ENCODE assay signal across 34 mouse cellular contexts in the genomic region with DNA sequence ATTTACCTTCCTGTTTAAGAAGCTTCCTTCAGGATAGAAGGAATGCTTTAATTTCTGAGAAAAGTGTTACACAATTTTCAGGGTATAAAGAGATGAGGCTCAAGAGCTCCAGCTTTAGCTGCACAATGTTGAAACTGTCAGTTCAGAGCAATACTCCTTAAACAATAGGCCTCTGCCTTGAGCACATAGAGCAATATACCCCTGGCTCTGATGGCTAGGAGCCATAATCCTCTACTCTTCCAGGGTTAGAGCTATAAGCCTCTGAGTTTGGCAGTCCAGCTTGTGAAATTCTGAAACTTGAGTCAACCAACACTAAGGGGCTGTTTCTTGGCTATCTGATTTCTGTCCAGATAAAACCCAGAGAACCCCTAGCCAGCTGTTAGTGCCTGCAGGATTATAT.
"Had no signal": no experiment of that assay in that cellular context is flagged by ENCODE, and none has a peak within 500 bp of the region (broad histone marks: within the 10 kb centered on the region; RNA-seq: fewer than 3 reads in every experiment).

No protein-coding gene starts in this region.

- DNase-seq: heart, postnatal 10 days; heart, postnatal 14 days; heart, postnatal 36 days; heart, postnatal 4 days; kidney, adult 11 months; kidney, adult 18-20 months; kidney, adult 2 months; kidney, adult 8-10 months; kidney, adult 9 months; kidney, postnatal 10 days; kidney, postnatal 14 days; kidney, postnatal 25 days; kidney, postnatal 36 days; kidney, postnatal 4 days; layer of hippocampus, adult 9-11 months; layer of hippocampus, postnatal 36 days had no signal

- H3K4me3 ChIP-seq: heart, embryonic 12.5 days; heart, embryonic 13.5 days; heart, embryonic 15.5 days; hindbrain, embryonic 10.5 days; hindbrain, embryonic 12.5 days; hindbrain, embryonic 13.5 days; hindbrain, embryonic 15.5 days; intestine, embryonic 15.5 days; kidney, embryonic 15.5 days; layer of hippocampus, adult 2 months; left cerebral cortex, adult 2 months had no signal

- H3K4me2 ChIP-seq: heart, embryonic 12.5 days; heart, embryonic 13.5 days; heart, embryonic 15.5 days; hindbrain, embryonic 12.5 days; hindbrain, embryonic 13.5 days; hindbrain, embryonic 14.5 days; hindbrain, embryonic 15.5 days; intestine, embryonic 15.5 days; kidney, embryonic 15.5 days had no signal

- H3K9ac ChIP-seq: heart, embryonic 12.5 days; heart, embryonic 13.5 days; heart, embryonic 15.5 days; hindbrain, embryonic 12.5 days; hindbrain, embryonic 13.5 days; hindbrain, embryonic 14.5 days; hindbrain, embryonic 15.5 days; intestine, embryonic 15.5 days; kidney, embryonic 15.5 days had no signal

- H3K27me3 ChIP-seq: heart, embryonic 15.5 days; hindbrain, embryonic 12.5 days; hindbrain, embryonic 13.5 days; hindbrain, embryonic 15.5 days; intestine, embryonic 15.5 days; kidney, embryonic 15.5 days had no signal

- H3K27ac ChIP-seq: heart, embryonic 13.5 days; heart, embryonic 15.5 days; hindbrain, embryonic 10.5 days; hindbrain, embryonic 12.5 days; hindbrain, embryonic 14.5 days; hindbrain, embryonic 15.5 days; hindbrain, postnatal 0 days; intestine, embryonic 15.5 days; kidney, embryonic 15.5 days; kidney, postnatal 0 days; layer of hippocampus, adult 2 months; left cerebral cortex, adult 2 months had no signal

- H3K9me3 ChIP-seq: heart, embryonic 12.5 days; heart, embryonic 13.5 days; heart, embryonic 15.5 days; hindbrain, embryonic 10.5 days; hindbrain, embryonic 12.5 days; hindbrain, embryonic 13.5 days; hindbrain, embryonic 15.5 days; intestine, embryonic 15.5 days; kidney, embryonic 15.5 days had no signal

- H3K4me1 ChIP-seq: heart, embryonic 12.5 days; heart, embryonic 13.5 days; heart, embryonic 15.5 days; hindbrain, embryonic 12.5 days; hindbrain, embryonic 15.5 days; intestine, embryonic 15.5 days; kidney, embryonic 15.5 days had no signal

- ATAC-seq: hindbrain, embryonic 16.5 days; hindbrain, postnatal 0 days; inflammation-experienced regulatory T-cells, adult 6 months; intestine, embryonic 15.5 days; intestine, embryonic 16.5 days; intestine, postnatal 0 days had no signal

- H3K36me3 ChIP-seq: heart, embryonic 12.5 days; heart, embryonic 13.5 days; heart, embryonic 15.5 days; hindbrain, embryonic 10.5 days; hindbrain, embryonic 12.5 days; hindbrain, embryonic 13.5 days; hindbrain, embryonic 15.5 days; intestine, embryonic 15.5 days; kidney, embryonic 15.5 days had no signal
